Mouse (Mus musculus) heart, postnatal 0 days (tissue): ENCODE data around the gene Gprc5b.
A peak's percentile ranks its signal among the peaks of the same experiment; 100 is the strongest.

Source experiments
- CTCF ChIP-seq: IDR thresholded peaks from 2 replicates; pipeline ENCODE4 v1.5.1; 2016; ENCODE audit warnings: antibody characterized with exemption, control low read depth, low read depth
- EP300 ChIP-seq: IDR thresholded peaks from 2 replicates; pipeline ENCODE4 v1.6.1; 2016; ENCODE audit warnings: antibody characterized with exemption, low read depth

DNA sequence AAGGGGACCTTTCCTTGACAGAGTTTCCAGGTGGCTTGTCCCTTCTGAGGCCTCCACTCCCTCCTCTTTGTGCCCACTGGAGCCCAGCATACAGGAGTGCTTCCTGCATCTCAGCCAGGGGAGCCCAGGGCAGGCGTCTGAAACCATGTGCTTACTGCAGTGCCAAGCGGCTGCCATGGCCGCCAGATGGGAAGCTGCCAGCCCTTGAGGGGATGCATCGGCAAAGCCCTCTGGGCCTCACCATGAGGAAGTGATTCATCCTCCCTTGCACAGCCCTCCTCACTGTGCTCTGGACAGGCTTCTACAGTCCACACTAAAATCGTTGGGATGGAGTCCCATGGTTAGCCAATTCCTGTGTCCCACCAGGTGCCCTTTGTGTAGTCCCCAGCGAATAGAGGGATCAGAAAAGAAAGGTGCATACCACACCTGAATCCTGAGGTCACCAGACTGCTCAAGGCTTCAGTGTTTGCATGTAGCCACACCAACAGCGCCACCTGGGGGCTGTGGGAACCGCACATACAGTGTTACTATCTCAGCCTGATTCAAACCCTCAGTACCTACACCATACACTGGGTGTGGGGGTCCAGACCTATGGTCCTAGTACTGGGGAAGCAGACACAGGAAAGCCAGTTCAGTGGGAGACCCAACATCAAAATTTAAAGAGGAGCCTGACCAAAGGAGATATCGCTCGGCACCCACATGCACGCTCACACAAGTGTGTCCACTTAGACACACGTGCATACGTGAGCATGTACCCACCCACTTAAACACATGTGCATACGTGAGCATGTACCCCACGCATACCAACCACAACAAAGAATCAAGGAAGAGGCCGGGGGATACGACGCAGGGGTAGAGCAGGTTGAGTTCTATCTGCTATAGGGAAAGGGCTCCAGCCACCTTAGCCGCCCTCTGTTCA is 27.5 kb upstream of the Gprc5b start:
- TF ChIP-seq CTCF (peak; percentile 37), EP300 (no peak)
